Mouse (Mus musculus) hindbrain, embryonic 13.5 days (tissue): ENCODE results near the gene Cdc42bpg. TPM values are rescaled to one million over a fixed set of nuclear protein-coding genes. Genes with fewer than 3 reads are reported as not detected.

Experiments used
- ATAC-seq: fragments of 200-750 bp; cut with Nextera tagmentation; 2 replicates; pipeline ENCODE4 v1.8.0; 2017; ENCODE audit warnings: moderate TSS enrichment; ENCODE audit not compliant: low FRiP score
- H3K27ac ChIP-seq: fragments of 300-500 bp; sonication (generic); 2 replicates; pipeline ENCODE4 v1.5.1; 2015; ENCODE audit warnings: inconsistent platforms, mild to moderate bottlenecking, moderate library complexity
- H3K27me3 ChIP-seq: fragments of 300-500 bp; sonication (generic); 2 replicates; pipeline ENCODE4 v1.6.1; 2015; ENCODE audit warnings: mild to moderate bottlenecking, inconsistent platforms
- H3K36me3 ChIP-seq: fragments of 300-500 bp; sonication (generic); 2 replicates; pipeline ENCODE4 v1.6.1; 2015; ENCODE audit warnings: mild to moderate bottlenecking, inconsistent platforms
- H3K4me1 ChIP-seq: fragments of 300-500 bp; sonication (generic); replicated peaks from 2 replicates; pipeline ENCODE4 v1.6.1; 2015; ENCODE audit warnings: inconsistent platforms
- H3K4me2 ChIP-seq: fragments of 300-500 bp; sonication (generic); 2 replicates; pipeline ENCODE4 v1.6.1; 2015; ENCODE audit warnings: inconsistent platforms, mild to moderate bottlenecking, moderate library complexity
- H3K4me3 ChIP-seq: fragments of 300-500 bp; sonication (generic); 2 replicates; pipeline ENCODE4 v1.5.1; 2015; ENCODE audit warnings: mild to moderate bottlenecking, inconsistent platforms
- H3K9ac ChIP-seq: fragments of 300-500 bp; sonication (generic); 2 replicates; pipeline ENCODE4 v1.6.1; 2015; ENCODE audit warnings: mild to moderate bottlenecking, inconsistent platforms
- H3K9me3 ChIP-seq: fragments of 300-500 bp; sonication (generic); 2 replicates; pipeline ENCODE4 v1.6.1; 2016; ENCODE audit warnings: inconsistent platforms
- WGBS: fragments of 180-500 bp; shearing (Covaris S2); methylation state at CpG from one replicate; pipeline ENCODE4 v1.1.7; 2015; 5-methylcytosine and 5-hydroxymethylcytosine counted together
- polyA plus RNA-seq: library from polyadenylated mRNA; unstranded; fragments of >200 nt; fragmentation: Nextera tagmentation; extraction: Ambion mirVana; gene quantifications from 2 replicates; pipeline ENCODE4 v1.2.1, GENCODE M21; 2015

Cdc42bpg gene
- 0.42 and 0.48 TPM in 2 replicates for polyA plus RNA-seq

DNA sequence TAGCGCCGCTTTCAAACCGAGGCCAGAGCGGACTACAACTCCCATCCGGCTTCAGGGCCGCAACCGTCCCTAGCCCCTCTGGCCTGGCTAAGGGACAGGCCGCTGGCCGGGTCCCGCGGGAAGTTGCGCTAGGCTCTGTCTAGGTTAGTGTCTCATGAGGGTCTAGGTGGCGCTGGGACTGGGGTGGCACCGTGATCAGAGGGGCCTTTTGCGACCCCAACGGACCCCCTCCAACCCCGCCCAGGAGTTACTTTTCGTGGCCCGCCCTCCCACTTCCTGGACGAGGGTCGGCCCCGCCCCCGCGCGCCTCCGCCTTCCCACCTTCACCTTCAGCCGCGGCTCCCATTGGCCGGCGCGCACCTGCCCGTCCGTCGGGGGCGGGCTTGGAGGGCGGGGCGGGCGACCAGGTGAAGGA is at the start of gene Cdc42bpg:
Gene Cdc42bpg, plus strand, starts transcription at position 320 of the 415 bp plus-strand sequence.
- 0% methylated on average over 29 of the region's 38 CpGs for WGBS
- Histone ChIP-seq H3K9ac (peak within 1 kb of the TSS; percentile 68), H3K27me3 (0 out of 2 replicates have a peak, but pooled peaks cover 4% of the 10 kb centered on the region), H3K4me2 (peak within 1 kb of the TSS; percentile 61), H3K9me3 (no peaks in the 10 kb centered on the region), H3K4me1 (peaks cover 10% of the 10 kb centered on the region; the same call in 1 of the 2 replicates), H3K27ac (no peak within 1 kb of the TSS), H3K36me3 (peaks cover under 1% of the 10 kb centered on the region; the same call in 1 of the 2 replicates), H3K4me3 (peak within 1 kb of the TSS; percentile 52)
- peak; percentile 68 for ATAC-seq

DNA sequence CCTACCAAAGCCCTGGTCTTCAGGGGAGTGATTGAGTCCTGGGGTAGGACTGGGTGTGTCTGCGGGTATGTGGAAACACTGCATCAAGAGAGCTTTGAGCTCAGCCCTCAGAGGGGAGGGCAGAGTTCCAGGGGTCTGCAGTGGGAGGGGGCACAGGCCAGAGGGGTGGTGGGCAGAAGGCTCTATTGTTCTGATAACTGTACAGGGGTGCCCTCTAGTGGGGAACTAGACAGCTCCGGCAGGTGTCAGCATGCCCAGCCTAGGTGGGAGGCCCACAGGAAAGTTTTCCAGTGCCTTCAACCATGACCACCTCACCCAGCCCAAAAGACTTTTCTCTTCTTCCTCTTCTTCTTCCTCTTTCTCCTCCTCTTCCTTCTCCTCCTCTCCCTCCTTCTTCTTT is 45.8 kb upstream of the Cdc42bpg start:
- H3K27ac ChIP-seq: no peak overlapping the region
- WGBS: 64% methylated on average over 2 of the region's 2 CpGs
- H3K9ac ChIP-seq: no peak overlapping the region
- H3K4me1 ChIP-seq: no peaks in the 10 kb centered on the region
- H3K36me3 ChIP-seq: peaks cover 69% of the 10 kb centered on the region
- no peaks in the 10 kb centered on the region for H3K9me3 ChIP-seq
- H3K4me3 ChIP-seq: no peak overlapping the region
- no peak overlapping the region for H3K4me2 ChIP-seq
- ATAC-seq: no peak
- no peaks in the 10 kb centered on the region for H3K27me3 ChIP-seq

DNA sequence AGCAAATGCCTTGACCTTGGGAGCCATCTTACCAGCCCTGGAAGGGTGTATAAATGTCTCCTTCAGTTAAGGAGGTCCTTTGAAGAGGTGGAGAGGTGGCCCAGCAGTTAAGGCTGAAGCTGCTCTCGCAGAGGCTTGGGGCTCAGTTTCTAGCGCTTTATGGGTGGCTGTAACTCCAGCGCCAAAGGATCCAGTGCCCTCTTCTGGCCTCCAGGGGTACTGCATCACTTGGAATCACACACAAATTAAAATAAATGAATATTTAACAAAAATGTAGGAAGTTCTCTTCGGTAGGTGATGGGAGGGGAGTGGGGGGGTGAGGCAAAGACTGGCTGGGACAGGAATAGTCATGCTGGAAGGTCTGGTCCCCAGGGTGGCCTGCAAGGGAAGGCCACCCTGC is 45.3 kb upstream of the Cdc42bpg start:
- 79% methylated on average over 4 of the region's 4 CpGs for WGBS
- Histone ChIP-seq H3K36me3 (peaks cover 64% of the 10 kb centered on the region), H3K4me2 (no peak overlapping the region), H3K4me3 (no peak overlapping the region), H3K4me1 (no peaks in the 10 kb centered on the region), H3K27ac (no peak overlapping the region), H3K9me3 (no peaks in the 10 kb centered on the region), H3K27me3 (no peaks in the 10 kb centered on the region), H3K9ac (no peak overlapping the region)
- no peak for ATAC-seq

DNA sequence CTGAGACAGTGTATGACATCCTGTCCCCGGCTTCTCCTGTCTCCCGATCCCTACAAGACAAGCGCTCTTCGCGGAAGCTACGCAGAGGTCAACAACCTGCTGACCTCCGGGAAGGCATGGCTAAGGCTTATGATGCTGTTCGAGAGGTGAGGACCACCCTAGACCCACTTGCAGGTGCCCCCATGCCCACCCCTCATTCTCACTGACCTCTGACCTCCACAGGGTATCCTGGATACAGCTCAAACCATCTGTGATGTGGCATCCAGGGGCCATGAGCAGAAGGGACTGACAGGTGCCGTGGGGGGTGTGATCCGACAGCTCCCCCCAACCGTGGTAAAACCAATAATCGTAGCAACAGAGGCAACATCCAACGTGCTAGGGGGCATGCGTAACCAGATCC is 44.9 kb upstream of the Cdc42bpg start:
- Histone ChIP-seq H3K27ac (no peak overlapping the region), H3K4me2 (no peak overlapping the region), H3K27me3 (no peaks in the 10 kb centered on the region), H3K9ac (no peak overlapping the region), H3K9me3 (no peaks in the 10 kb centered on the region), H3K4me3 (no peak overlapping the region), H3K36me3 (peaks cover 60% of the 10 kb centered on the region), H3K4me1 (no peaks in the 10 kb centered on the region)
- no peak for ATAC-seq
- WGBS: 93% methylated on average over 14 of the region's 14 CpGs

DNA sequence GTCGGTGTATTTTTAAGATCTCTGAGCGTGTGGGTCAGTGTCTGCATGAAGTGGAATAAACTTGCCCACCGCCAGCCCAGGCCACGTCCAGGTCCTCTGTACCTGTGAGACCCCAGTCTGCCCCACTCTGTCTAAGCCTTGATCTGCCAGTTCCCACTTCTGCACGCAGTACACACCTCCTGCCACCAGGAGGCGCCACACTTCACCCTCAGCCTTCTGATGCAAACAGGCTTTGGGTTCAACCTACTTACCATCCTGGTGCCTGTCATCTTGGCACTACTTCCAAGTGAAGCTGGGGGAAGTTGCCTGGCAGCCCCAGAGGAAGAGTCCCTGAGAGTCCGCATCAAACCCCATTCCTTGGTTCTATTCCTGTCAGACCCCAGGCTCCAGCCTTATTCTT is 44.0 kb upstream of the Cdc42bpg start:
- Histone ChIP-seq H3K27ac (no peak overlapping the region), H3K4me1 (no peaks in the 10 kb centered on the region), H3K4me2 (no peak overlapping the region), H3K4me3 (no peak overlapping the region), H3K9me3 (no peaks in the 10 kb centered on the region), H3K27me3 (peaks cover 2% of the 10 kb centered on the region; the same call in 1 of the 2 replicates), H3K9ac (no peak overlapping the region), H3K36me3 (peaks cover 51% of the 10 kb centered on the region)
- WGBS: 59% methylated on average over 7 of the region's 7 CpGs
- ATAC-seq: no peak

DNA sequence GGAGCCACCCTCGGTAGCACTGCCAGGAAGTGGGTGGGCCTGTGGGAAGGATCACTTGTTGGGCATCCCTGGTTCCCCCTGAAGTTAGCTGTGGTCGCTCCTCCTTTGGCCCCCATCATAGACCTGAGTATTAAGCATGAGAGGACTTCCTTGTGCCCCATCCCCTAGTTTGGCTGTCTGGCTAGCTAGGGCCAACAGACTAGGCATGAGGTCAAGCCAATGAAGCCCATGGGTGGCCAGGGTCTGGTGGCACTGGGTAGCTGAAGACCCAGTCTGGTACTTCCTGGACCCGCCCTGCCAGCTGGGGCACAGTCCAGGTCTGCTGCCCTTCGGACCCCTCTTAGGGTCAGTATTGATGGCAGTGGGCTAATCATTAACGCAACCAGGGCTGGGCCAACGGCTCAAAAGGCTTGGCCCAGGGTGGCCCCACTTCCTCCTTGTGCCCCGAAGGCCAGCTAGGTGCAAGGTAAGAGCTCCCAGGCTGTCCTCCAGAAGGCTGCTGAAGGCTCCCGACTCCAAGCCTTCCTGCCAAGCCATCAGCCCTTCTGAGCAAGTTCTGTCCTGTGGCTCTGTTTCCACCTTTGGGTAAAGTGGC is 43.3 kb upstream of the Cdc42bpg start:
- peaks cover 8% of the 10 kb centered on the region; the same call in 1 of the 2 replicates for H3K27me3 ChIP-seq
- H3K36me3 ChIP-seq: peaks cover 44% of the 10 kb centered on the region
- no peaks in the 10 kb centered on the region for H3K9me3 ChIP-seq
- no peak overlapping the region for H3K9ac ChIP-seq
- no peak overlapping the region for H3K4me2 ChIP-seq
- WGBS: 83% methylated on average over 8 of the region's 8 CpGs
- H3K4me3 ChIP-seq: no peak overlapping the region
- no peak for ATAC-seq
- 0 out of 2 replicates have a peak overlapping the region, but pooled peaks have one; percentile 35 for H3K27ac ChIP-seq
- H3K4me1 ChIP-seq: no peaks in the 10 kb centered on the region

DNA sequence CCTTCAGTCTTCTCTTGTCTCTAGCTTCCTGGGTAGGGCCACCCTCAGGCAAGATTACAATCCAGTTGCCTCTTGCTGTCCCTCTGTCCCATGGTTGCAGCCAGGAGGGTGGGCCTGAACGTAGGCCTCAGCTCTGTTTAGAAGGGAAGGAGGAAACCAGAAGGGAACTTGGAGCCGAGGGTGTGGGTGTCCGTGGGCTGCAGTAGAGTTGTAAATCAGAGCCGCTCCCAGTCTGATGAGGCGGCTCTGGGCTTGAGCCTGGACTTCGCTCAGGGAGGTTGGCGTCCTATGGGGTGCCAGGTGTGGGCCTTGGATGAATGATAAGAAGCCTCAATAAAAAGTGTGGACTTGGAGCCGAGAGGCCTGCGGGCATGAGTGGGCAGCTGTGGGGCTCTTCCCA is 42.1 kb upstream of the Cdc42bpg start:
- Histone ChIP-seq H3K4me1 (no peaks in the 10 kb centered on the region; the same call in 1 of the 2 replicates), H3K9ac (peak overlapping the region; percentile 19; the same call in 1 of the 2 replicates), H3K27ac (no peak overlapping the region), H3K4me2 (no peak overlapping the region), H3K27me3 (peaks cover 8% of the 10 kb centered on the region; the same call in 1 of the 2 replicates), H3K36me3 (peaks cover 31% of the 10 kb centered on the region), H3K9me3 (no peaks in the 10 kb centered on the region), H3K4me3 (no peak overlapping the region)
- WGBS: 83% methylated on average over 9 of the region's 9 CpGs
- ATAC-seq: no peak

DNA sequence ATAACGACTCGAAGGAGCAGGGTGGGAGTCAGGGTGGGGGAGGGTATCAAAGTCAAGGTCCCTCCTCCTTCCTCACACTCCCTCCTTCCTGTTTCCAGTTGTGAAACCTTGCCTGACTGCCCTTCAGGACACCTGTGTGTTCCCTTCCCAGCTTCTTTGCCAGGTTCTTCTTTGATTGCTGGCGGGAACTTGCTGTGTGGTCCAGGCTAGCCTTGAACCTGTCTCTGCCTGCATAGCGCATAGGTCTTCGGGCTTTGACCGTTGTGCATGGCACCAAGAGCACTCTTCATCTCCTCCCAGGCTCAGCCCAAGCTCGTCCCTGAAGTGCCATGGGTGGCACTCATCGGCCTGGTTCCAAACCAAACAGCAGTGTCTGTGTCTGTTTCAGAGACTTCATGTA is 41.3 kb upstream of the Cdc42bpg start:
- 92% methylated on average over 8 of the region's 8 CpGs for WGBS
- Histone ChIP-seq H3K27me3 (peaks cover 8% of the 10 kb centered on the region; the same call in 1 of the 2 replicates), H3K27ac (no peak overlapping the region), H3K4me3 (no peak overlapping the region), H3K4me1 (no peaks in the 10 kb centered on the region; the same call in 1 of the 2 replicates), H3K4me2 (no peak overlapping the region), H3K9ac (no peak overlapping the region), H3K36me3 (peaks cover 26% of the 10 kb centered on the region), H3K9me3 (no peaks in the 10 kb centered on the region)
- ATAC-seq: no peak

DNA sequence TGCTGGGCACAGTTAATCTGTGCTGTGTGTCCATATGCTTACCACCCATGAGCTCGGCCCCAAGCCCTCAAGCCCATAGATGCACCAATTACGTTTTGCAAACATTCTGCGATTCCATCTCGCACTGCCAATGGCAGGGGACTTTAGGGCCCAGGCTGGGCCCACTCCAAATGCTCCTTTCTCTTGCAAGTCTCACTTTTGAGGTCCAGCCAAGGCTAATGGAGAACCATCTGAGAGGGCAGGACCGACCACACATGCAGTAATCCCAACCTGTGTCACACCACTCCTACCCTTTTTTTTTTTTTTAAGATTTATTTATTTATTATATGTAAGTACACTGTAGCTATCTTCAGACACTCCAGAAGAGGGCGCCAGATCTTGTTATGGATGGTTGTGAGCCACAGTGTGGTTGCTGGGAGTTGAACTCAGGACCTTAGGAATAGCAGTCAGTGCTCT is 40.5 kb upstream of the Cdc42bpg start:
- Histone ChIP-seq H3K36me3 (peaks cover 18% of the 10 kb centered on the region), H3K9me3 (no peaks in the 10 kb centered on the region), H3K4me1 (no peaks in the 10 kb centered on the region; the same call in 1 of the 2 replicates), H3K9ac (no peak overlapping the region), H3K4me2 (no peak overlapping the region), H3K27ac (no peak overlapping the region), H3K4me3 (no peak overlapping the region), H3K27me3 (peaks cover 11% of the 10 kb centered on the region)
- ATAC-seq: no peak
- WGBS: 65% methylated on average over 6 of the region's 6 CpGs

DNA sequence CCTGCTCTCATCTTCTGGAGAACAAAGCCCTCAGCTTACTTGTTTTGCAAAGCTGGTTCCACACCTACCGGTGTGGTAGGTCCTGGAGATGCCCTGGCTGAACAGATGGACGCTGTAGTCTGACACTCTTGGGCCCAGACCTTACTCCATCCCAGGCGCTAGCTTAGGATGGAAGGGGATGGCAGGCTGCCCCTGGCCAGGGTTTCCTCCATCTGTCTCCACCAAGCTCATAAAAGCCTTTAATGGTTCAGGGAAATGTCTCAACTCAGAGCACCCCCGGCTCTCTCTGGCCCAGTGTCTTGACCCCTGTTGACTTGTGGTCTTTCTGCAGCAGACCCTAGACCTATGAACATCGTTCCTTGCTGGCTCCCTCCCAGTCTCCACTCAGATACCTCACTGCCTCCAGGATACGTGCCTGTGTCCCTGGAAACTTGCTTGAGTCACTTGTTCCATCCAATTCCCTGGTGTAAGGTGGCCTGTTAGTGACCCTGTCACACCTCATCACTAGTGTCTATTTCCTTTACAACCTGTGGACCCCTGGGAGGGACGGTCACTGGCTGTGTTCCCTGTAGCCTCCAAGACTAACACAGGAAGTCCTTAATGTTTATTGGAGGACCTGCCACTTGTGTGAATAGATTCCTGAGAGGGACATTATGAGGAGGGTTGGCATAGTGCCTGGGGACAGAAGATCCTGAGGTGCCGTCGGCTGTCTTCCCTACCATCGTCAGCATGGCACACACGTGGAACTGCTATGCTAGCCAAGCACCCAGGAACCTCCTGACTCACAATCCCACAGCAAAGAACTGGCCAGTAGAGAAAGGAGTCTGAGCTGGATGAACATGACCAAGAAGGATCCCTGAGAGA is 38.7 kb upstream of the Cdc42bpg start:
- WGBS: 80% methylated on average over 11 of the region's 11 CpGs
- peaks cover under 1% of the 10 kb centered on the region; the same call in 1 of the 2 replicates for H3K36me3 ChIP-seq
- no peak for ATAC-seq
- no peak overlapping the region for H3K27ac ChIP-seq
- no peaks in the 10 kb centered on the region; the same call in 1 of the 2 replicates for H3K4me1 ChIP-seq
- no peaks in the 10 kb centered on the region for H3K9me3 ChIP-seq
- H3K27me3 ChIP-seq: peaks cover 18% of the 10 kb centered on the region
- H3K9ac ChIP-seq: 0 out of 2 replicates have a peak overlapping the region, but pooled peaks have one; percentile 13
- no peak overlapping the region for H3K4me2 ChIP-seq
- no peak overlapping the region for H3K4me3 ChIP-seq

DNA sequence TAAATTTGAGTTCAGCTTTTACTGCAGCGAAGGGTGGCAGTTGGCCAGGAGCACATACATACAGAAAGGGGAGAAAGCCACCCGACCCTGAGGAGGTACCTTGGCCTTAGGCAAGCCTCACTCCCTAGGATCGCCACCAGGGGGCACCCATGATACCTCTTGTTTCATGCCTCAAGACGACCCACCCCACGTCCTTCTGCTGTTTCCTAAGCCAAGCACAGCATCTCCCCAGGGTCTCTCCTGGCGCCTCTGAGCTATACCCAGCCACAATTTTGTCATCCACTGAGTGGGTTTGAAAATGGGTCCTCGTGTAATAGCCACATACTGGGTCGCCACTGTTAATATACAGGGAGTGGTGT is 38.1 kb upstream of the Cdc42bpg start:
- Histone ChIP-seq H3K36me3 (no peaks in the 10 kb centered on the region), H3K9me3 (no peaks in the 10 kb centered on the region), H3K4me3 (no peak overlapping the region), H3K4me2 (no peak overlapping the region), H3K27me3 (peaks cover 18% of the 10 kb centered on the region), H3K4me1 (no peaks in the 10 kb centered on the region; the same call in 1 of the 2 replicates), H3K9ac (no peak overlapping the region), H3K27ac (no peak overlapping the region)
- WGBS: 18% methylated on average over 8 of the region's 8 CpGs
- ATAC-seq: peak; percentile 71

DNA sequence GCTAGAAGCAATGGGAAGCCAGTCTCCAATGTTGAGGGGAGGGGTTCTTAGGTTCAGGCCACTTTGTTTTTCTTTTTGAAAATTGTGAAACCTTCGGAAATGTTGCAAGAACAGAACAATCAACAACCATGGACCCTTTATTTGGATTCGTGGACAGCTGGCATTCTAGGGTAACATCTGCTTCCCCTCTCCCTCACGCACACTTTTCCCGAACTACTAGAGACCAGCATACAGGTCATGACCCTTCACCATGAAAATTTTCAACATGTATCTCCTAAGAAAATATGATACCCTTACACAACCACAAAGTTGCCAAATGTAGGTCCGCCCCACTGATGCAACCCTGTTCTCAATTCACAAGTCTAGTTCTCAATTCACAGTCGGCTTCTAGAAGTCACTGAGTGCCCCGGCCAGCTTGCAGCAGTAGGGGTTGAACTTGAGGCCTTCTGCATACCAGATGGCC is 37.6 kb upstream of the Cdc42bpg start:
- Histone ChIP-seq H3K27me3 (peaks cover 18% of the 10 kb centered on the region), H3K36me3 (no peaks in the 10 kb centered on the region), H3K4me3 (no peak overlapping the region), H3K9ac (no peak overlapping the region), H3K4me1 (no peaks in the 10 kb centered on the region; the same call in 1 of the 2 replicates), H3K27ac (no peak overlapping the region), H3K9me3 (no peaks in the 10 kb centered on the region), H3K4me2 (no peak overlapping the region)
- 85% methylated on average over 7 of the region's 7 CpGs for WGBS
- ATAC-seq: no peak
